7 mouse cellular contexts compared by ENCODE assay signal in the genomic region with DNA sequence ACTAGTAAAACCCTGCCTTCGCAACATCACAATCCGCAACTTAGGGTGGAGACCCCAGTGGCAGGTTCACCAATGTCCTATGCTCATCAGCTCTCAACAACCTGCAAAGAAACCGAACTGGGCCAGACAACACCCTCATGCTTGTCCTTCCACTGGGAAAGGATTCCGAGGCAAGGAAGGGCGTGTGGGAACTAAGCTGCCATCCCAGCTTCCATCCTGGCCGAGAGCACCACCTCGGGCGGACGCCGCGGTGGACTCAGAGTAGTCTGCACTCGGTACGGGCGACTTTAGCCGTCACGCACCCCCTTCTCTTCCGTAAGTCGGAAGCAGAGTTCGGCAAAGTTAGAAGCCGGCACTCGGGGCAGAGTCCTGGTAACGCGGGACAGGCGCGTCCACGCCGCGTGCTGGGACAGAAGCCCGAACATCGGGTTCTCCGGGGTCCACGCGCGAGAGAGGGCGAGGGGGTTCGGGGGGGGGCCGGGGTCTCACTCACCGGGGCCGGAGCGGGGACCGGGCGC. TPM values are rescaled to one million over a fixed set of nuclear protein-coding genes. Genes with fewer than 3 reads are reported as not detected.
DNase-seq lines count a peak whose midpoint lies in the region; ATAC-seq and TF ChIP-seq lines count a peak whose summit lies in the region.

No protein-coding gene starts in this region.

- H3K4me3 ChIP-seq in embryonic facial prominence, embryonic 15.5 days (replicated peaks): peak overlapping the region; percentile 96
- H3K4me3 ChIP-seq in hindbrain, embryonic 10.5 days: peak overlapping the region; percentile 95
- peak overlapping the region; percentile 85 for H3K4me3 ChIP-seq in limb, embryonic 14.5 days (replicated peaks; ENCODE audit: low read length)
- H3K4me3 ChIP-seq in midbrain, embryonic 13.5 days (replicated peaks): peak overlapping the region; percentile 81

- H3K9ac ChIP-seq in embryonic facial prominence, embryonic 15.5 days: peak overlapping the region; percentile 93
- peak overlapping the region; percentile 85 for H3K9ac ChIP-seq in limb, embryonic 14.5 days (ENCODE audit: low read depth, low read length, severe bottlenecking)
- peak overlapping the region; percentile 75 for H3K9ac ChIP-seq in midbrain, embryonic 13.5 days (replicated peaks)

- no peaks in the 10 kb centered on the region for H3K36me3 ChIP-seq in embryonic facial prominence, embryonic 15.5 days
- no peaks in the 10 kb centered on the region for H3K36me3 ChIP-seq in hindbrain, embryonic 10.5 days
- no peaks in the 10 kb centered on the region for H3K36me3 ChIP-seq in limb, embryonic 14.5 days (ENCODE audit: control insufficient read depth, insufficient read depth, low read length)
- no peaks in the 10 kb centered on the region for H3K36me3 ChIP-seq in midbrain, embryonic 13.5 days

- peak overlapping the region; percentile 57 for H3K4me2 ChIP-seq in embryonic facial prominence, embryonic 15.5 days (replicated peaks)
- H3K4me2 ChIP-seq in limb, embryonic 14.5 days (replicated peaks; ENCODE audit: low read depth, low read length, severe bottlenecking): peak overlapping the region; percentile 76
- peak overlapping the region; percentile 81 for H3K4me2 ChIP-seq in midbrain, embryonic 13.5 days (replicated peaks)

- peak overlapping the region; percentile 84 for H3K27ac ChIP-seq in embryonic facial prominence, embryonic 15.5 days (replicated peaks)
- peak overlapping the region; percentile 93 for H3K27ac ChIP-seq in hindbrain, embryonic 10.5 days
- H3K27ac ChIP-seq in limb, embryonic 14.5 days (replicated peaks; ENCODE audit: low read depth, low read length): no peak overlapping the region
- H3K27ac ChIP-seq in midbrain, embryonic 13.5 days: 0 out of 2 replicates have a peak overlapping the region, but pooled peaks have one; percentile 40

- peak; percentile 48 for DNase-seq in ES-CJ7 (ENCODE audit: low read depth, low spot score)
- DNase-seq in adrenal gland, adult 8-10 months: peak; percentile 37
- DNase-seq in hindbrain, embryonic 10.5 days (ENCODE audit: low spot score): peak; percentile 66
- DNase-seq in limb, embryonic 14.5 days (ENCODE audit: low spot score): no peak
- peak; percentile 70 for DNase-seq in testis, postnatal 14 days (ENCODE audit: low spot score)

- no peaks in the 10 kb centered on the region for H3K27me3 ChIP-seq in embryonic facial prominence, embryonic 15.5 days
- peaks cover 22% of the 10 kb centered on the region for H3K27me3 ChIP-seq in hindbrain, embryonic 10.5 days (ENCODE audit: insufficient read depth, poor library complexity, severe bottlenecking)
- no peaks in the 10 kb centered on the region for H3K27me3 ChIP-seq in limb, embryonic 14.5 days (ENCODE audit: control insufficient read depth, insufficient read depth, low read length)
- H3K27me3 ChIP-seq in midbrain, embryonic 13.5 days: peaks cover 17% of the 10 kb centered on the region

- TF ChIP-seq POLR2A in limb, embryonic 14.5 days (IDR thresholded peaks at IDR 0.05; ENCODE audit: borderline replicate concordance, extremely low read depth, insufficient read depth, insufficient read length): no peak

- ATAC-seq in embryonic facial prominence, embryonic 15.5 days (ENCODE audit: insufficient number of reproducible peaks, low FRiP score, low TSS enrichment, low read depth): no peak; the same call in 1 of the 2 replicates
- peak; percentile 35 for ATAC-seq in limb, embryonic 14.5 days (ENCODE audit: low FRiP score, low read depth)
- ATAC-seq in midbrain, embryonic 13.5 days: peak; percentile 46; the same call in 1 of the 2 replicates

- peaks cover 37% of the 10 kb centered on the region for H3K4me1 ChIP-seq in embryonic facial prominence, embryonic 15.5 days
- peaks cover 33% of the 10 kb centered on the region for H3K4me1 ChIP-seq in hindbrain, embryonic 10.5 days (replicated peaks)
- H3K4me1 ChIP-seq in limb, embryonic 14.5 days (ENCODE audit: control insufficient read depth, insufficient read depth, low read length): peaks cover 20% of the 10 kb centered on the region
- H3K4me1 ChIP-seq in midbrain, embryonic 13.5 days (replicated peaks): peaks cover 19% of the 10 kb centered on the region

- H3K9me3 ChIP-seq in embryonic facial prominence, embryonic 15.5 days (replicated peaks): no peaks in the 10 kb centered on the region
- H3K9me3 ChIP-seq in hindbrain, embryonic 10.5 days: no peaks in the 10 kb centered on the region
- H3K9me3 ChIP-seq in limb, embryonic 14.5 days (ENCODE audit: control insufficient read depth, low read length): no peaks in the 10 kb centered on the region
- H3K9me3 ChIP-seq in midbrain, embryonic 13.5 days: no peaks in the 10 kb centered on the region

- WGBS in embryonic facial prominence, embryonic 15.5 days: under 1% methylated on average over 42 of the region's 42 CpGs
- 1% methylated on average over 42 of the region's 42 CpGs for WGBS in hindbrain, embryonic 10.5 days
- under 1% methylated on average over 37 of the region's 42 CpGs for WGBS in limb, embryonic 14.5 days
- WGBS in midbrain, embryonic 13.5 days: under 1% methylated on average over 42 of the region's 42 CpGs

RNA-seq across cellular contexts. Expression of a gene that starts 0.4 kb away (rescaled TPM):
- total RNA-seq in adrenal gland, adult 8-10 months (2022): 10 to 100 TPM; 20.9 to 30.7 (median 26.3) TPM
- polyA plus RNA-seq in embryonic facial prominence, embryonic 15.5 days (2015; fragmentation: Nextera tagmentation; extraction: Ambion mirVana): 39.5 and 40.5 TPM in 2 replicates
- 12.1 and 12.8 TPM in 2 replicates for polyA plus RNA-seq in hindbrain, embryonic 10.5 days (2016; fragmentation: Nextera tagmentation; extraction: Ambion mirVana)
- polyA plus RNA-seq in limb, embryonic 14.5 days (2012; rRNA removed): 30.9 and 36.8 TPM in 2 replicates
- polyA plus RNA-seq in limb, embryonic 14.5 days (2014; fragmentation: Nextera tagmentation; extraction: Ambion mirVana): 20.8 and 23.7 TPM in 2 replicates
- polyA plus RNA-seq in midbrain, embryonic 13.5 days (2015; fragmentation: Nextera tagmentation; extraction: Ambion mirVana): 5.2 and 7.5 TPM in 2 replicates
